Mouse (Mus musculus) inflammation-experienced regulatory T-cells, adult 6 months (primary cell): ENCODE measurements around the gene Vmn1r192. TPM values are rescaled to one million over a fixed set of nuclear protein-coding genes. Genes with fewer than 3 reads are reported as not detected.
"Not testable (repeated sequence)": the region's sequence is repeated elsewhere in the genome, so short reads cannot be mapped to it uniquely, and the experiment has no call there.

Experiments used
- ATAC-seq: one replicate; pipeline ENCODE4 v1.8.0; 2017
- polyA plus RNA-seq, 3 experiments: library from polyadenylated mRNA; unstranded; fragments of 100-300 nt; shearing (Covaris generic); gene quantifications; one replicate each; pipeline ENCODE4 v1.2.1; 2017

Gene Vmn1r192
- not detected for polyA plus RNA-seq

- no peak for ATAC-seq
Observed at GRCm38 (mm10) chr13:22191041-22191440, at the start of gene Vmn1r192. TSS of gene Vmn1r192 (minus strand) at chr13:22191141.

GRCm38 (mm10) chr13:22223060-22223459 is 32.1 kb upstream of the Vmn1r192 start, which contains the start of gene Vmn1r193:
TSS of gene Vmn1r193 (minus strand) at chr13:22223160.
- not testable (repeated sequence) for ATAC-seq

- ATAC-seq = not testable (repeated sequence)
Observed at GRCm38 (mm10) chr13:22192756-22193155, 1.8 kb upstream of the Vmn1r192 start.

GRCm38 (mm10) chr13:22190385-22190784 is 556 bp downstream of the Vmn1r192 start:
- ATAC-seq = no peak

- ATAC-seq = no peak
Observed at GRCm38 (mm10) chr13:22189313-22189712, 1.6 kb downstream of the Vmn1r192 start.

GRCm38 (mm10) chr13:22183869-22184268 is 7.1 kb downstream of the Vmn1r192 start, which contains the start of gene Vmn1r191:
TSS of gene Vmn1r191 (minus strand) at chr13:22183969.
- ATAC-seq = no peak

- no peak for ATAC-seq
Observed at GRCm38 (mm10) chr13:22168416-22168815, 22.5 kb downstream of the Vmn1r192 start.

- ATAC-seq = not testable (repeated sequence)
Observed at GRCm38 (mm10) chr13:22136495-22137293, 54.2 kb downstream of the Vmn1r192 start.

Other genes with a start within 250 kb of the Vmn1r192 start
- not detected for gene Zfp184, start 246.0 kb downstream of the Vmn1r192 start, polyA plus RNA-seq
- gene Pom121l2, start 209.9 kb downstream of the Vmn1r192 start, polyA plus RNA-seq = not detected
- gene Prss16, start 181.4 kb downstream of the Vmn1r192 start, polyA plus RNA-seq = 1 to 10 TPM in 1 of 3 experiments, under 1 TPM in 1, not detected in 1; 0.24 to 1.2 TPM
- 100 to 1,000 TPM in 1 of 3 experiments, 10 to 100 TPM in 1, not detected in 1; 52.3 to 507 TPM for gene Hist1h2ah, start 155.6 kb downstream of the Vmn1r192 start, polyA plus RNA-seq
- 1 to 10 TPM in 2 of 3 experiments, not detected in 1; 2.2 to 9.9 TPM for gene Hist1h2bk, start 155.3 kb downstream of the Vmn1r192 start, polyA plus RNA-seq
- 10 to 100 TPM in 1 of 3 experiments, 1 to 10 TPM in 2; 4.1 to 18.5 (median 6.5) TPM for gene Hist1h4i, start 149.8 kb downstream of the Vmn1r192 start, polyA plus RNA-seq
- 1 to 10 TPM in 2 of 3 experiments, not detected in 1; 3.9 to 4.5 TPM for gene Hist1h2ag, start 148.2 kb downstream of the Vmn1r192 start, polyA plus RNA-seq
- gene Hist1h2bj, start 147.9 kb downstream of the Vmn1r192 start, polyA plus RNA-seq = 10 to 100 TPM in 1 of 3 experiments, 1 to 10 TPM in 2; 1.8 to 10.3 (median 6.6) TPM
- gene Vmn1r188, start 106.7 kb downstream of the Vmn1r192 start, polyA plus RNA-seq = under 1 TPM in 1 of 3 experiments, not detected in 2; 0.07 TPM
- not detected for gene Vmn1r189, start 85.3 kb downstream of the Vmn1r192 start, polyA plus RNA-seq
- under 1 TPM in 1 of 3 experiments, not detected in 2; 0.13 TPM for gene Vmn1r191, start 7.2 kb downstream of the Vmn1r192 start, polyA plus RNA-seq
- gene Vmn1r193, start 32.0 kb upstream of the Vmn1r192 start, polyA plus RNA-seq = under 1 TPM in 1 of 3 experiments, not detected in 2; 0.13 TPM
- not detected for gene Vmn1r194, start 53.1 kb upstream of the Vmn1r192 start, polyA plus RNA-seq
- not detected for gene Vmn1r195, start 79.4 kb upstream of the Vmn1r192 start, polyA plus RNA-seq
- not detected for gene Vmn1r196, start 98.8 kb upstream of the Vmn1r192 start, polyA plus RNA-seq
- under 1 TPM in 1 of 3 experiments, not detected in 2; 0.08 TPM for gene Vmn1r197, start 133.4 kb upstream of the Vmn1r192 start, polyA plus RNA-seq
- not detected for gene Vmn1r198, start 159.2 kb upstream of the Vmn1r192 start, polyA plus RNA-seq
- gene Vmn1r199, start 188.7 kb upstream of the Vmn1r192 start, polyA plus RNA-seq = not detected
- gene Vmn1r200, start 199.2 kb upstream of the Vmn1r192 start, polyA plus RNA-seq = not detected